Mouse (Mus musculus) hindbrain, embryonic 13.5 days (tissue): ENCODE data around the gene Ccdc78. TPM values are rescaled to one million over a fixed set of nuclear protein-coding genes. Genes with fewer than 3 reads are reported as not detected.

Experiments
- ATAC-seq: fragments of 200-750 bp; cut with Nextera tagmentation; 2 replicates; pipeline ENCODE4 v1.8.0; 2017; ENCODE audit warnings: moderate TSS enrichment; ENCODE audit not compliant: low FRiP score
- H3K27ac ChIP-seq: fragments of 300-500 bp; sonication (generic); 2 replicates; pipeline ENCODE4 v1.5.1; 2015; ENCODE audit warnings: inconsistent platforms, mild to moderate bottlenecking, moderate library complexity
- H3K27me3 ChIP-seq: fragments of 300-500 bp; sonication (generic); 2 replicates; pipeline ENCODE4 v1.6.1; 2015; ENCODE audit warnings: mild to moderate bottlenecking, inconsistent platforms
- H3K36me3 ChIP-seq: fragments of 300-500 bp; sonication (generic); 2 replicates; pipeline ENCODE4 v1.6.1; 2015; ENCODE audit warnings: mild to moderate bottlenecking, inconsistent platforms
- H3K4me1 ChIP-seq: fragments of 300-500 bp; sonication (generic); replicated peaks from 2 replicates; pipeline ENCODE4 v1.6.1; 2015; ENCODE audit warnings: inconsistent platforms
- H3K4me2 ChIP-seq: fragments of 300-500 bp; sonication (generic); 2 replicates; pipeline ENCODE4 v1.6.1; 2015; ENCODE audit warnings: inconsistent platforms, mild to moderate bottlenecking, moderate library complexity
- H3K4me3 ChIP-seq: fragments of 300-500 bp; sonication (generic); 2 replicates; pipeline ENCODE4 v1.5.1; 2015; ENCODE audit warnings: mild to moderate bottlenecking, inconsistent platforms
- H3K9ac ChIP-seq: fragments of 300-500 bp; sonication (generic); 2 replicates; pipeline ENCODE4 v1.6.1; 2015; ENCODE audit warnings: mild to moderate bottlenecking, inconsistent platforms
- H3K9me3 ChIP-seq: fragments of 300-500 bp; sonication (generic); 2 replicates; pipeline ENCODE4 v1.6.1; 2016; ENCODE audit warnings: inconsistent platforms
- WGBS: fragments of 180-500 bp; shearing (Covaris S2); methylation state at CpG from one replicate; pipeline ENCODE4 v1.1.7; 2015; 5-methylcytosine and 5-hydroxymethylcytosine counted together
- polyA plus RNA-seq: library from polyadenylated mRNA; unstranded; fragments of >200 nt; fragmentation: Nextera tagmentation; extraction: Ambion mirVana; gene quantifications from 2 replicates; pipeline ENCODE4 v1.2.1, GENCODE M21; 2015

Gene Ccdc78
- polyA plus RNA-seq, 1 experiment from 2014 or later = 0.16 TPM

DNA sequence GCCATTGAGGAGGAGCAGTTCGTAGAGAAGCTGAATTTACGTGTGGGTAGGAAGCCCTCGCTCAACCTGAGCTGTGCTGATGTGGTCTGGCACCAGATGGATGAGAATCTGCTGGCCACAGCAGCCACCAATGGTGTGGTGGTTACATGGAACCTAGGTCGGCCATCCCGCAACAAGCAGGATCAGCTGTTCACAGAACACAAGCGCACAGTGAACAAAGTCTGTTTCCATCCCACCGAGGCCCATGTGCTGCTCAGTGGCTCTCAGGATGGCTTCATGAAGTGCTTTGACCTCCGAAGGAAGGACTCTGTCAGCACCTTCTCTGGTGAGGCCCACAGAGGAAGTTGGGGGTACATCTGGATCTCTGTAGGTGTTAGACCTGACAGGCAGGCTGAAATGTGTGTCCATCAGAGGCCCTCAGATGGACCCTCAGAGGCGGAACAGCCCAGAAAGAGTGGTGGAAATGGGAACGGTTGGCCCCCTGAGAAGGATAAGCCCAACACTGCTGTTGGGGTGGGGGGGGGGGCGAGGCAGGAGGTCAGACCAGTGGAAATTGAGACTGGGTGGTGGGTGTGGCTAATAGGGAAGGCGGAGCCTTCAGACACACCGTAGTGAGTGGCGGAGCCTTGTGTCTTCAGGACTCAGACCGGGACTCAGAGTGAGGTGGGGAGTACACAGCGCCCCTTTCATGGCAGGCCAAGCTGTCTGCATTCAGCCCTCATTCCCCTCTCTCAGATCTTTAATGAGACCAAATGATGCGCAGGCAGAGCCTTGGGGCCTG, 38.2 kb downstream of the Ccdc78 start:
- Histone ChIP-seq H3K36me3 (peaks cover 38% of the 10 kb centered on the region), H3K4me2 (peak overlapping the region; percentile 92), H3K4me1 (peaks cover 58% of the 10 kb centered on the region), H3K9ac (peak overlapping the region; percentile 87), H3K27ac (no peak overlapping the region), H3K27me3 (peaks cover 9% of the 10 kb centered on the region), H3K9me3 (no peaks in the 10 kb centered on the region), H3K4me3 (peak overlapping the region; percentile 61)
- ATAC-seq = no peak
- 76% methylated on average over 17 of the region's 17 CpGs for WGBS

DNA sequence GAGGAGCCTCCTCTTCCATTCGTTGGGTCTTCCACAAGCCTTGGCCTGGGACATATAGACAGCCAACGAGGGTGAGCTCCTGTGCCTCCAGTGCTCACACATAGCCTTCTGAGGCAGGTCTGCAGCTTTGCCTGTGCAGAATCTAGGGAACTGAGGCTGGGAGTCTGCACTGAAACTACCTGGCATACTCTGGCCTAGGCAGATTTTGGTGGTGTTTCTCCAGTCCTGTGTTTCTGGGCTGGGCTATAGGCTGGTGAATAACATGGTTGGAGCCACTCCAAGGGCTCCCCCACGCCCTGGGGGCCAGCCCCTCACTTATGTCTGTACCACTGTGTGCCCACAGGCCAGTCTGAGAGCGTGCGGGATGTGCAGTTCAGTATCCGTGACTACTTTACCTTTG, 38.9 kb downstream of the Ccdc78 start:
- Histone ChIP-seq H3K9ac (0 out of 2 replicates have a peak overlapping the region, but pooled peaks have one; percentile 8), H3K4me1 (peaks cover 66% of the 10 kb centered on the region), H3K36me3 (peaks cover 38% of the 10 kb centered on the region), H3K27me3 (peaks cover 2% of the 10 kb centered on the region; the same call in 1 of the 2 replicates), H3K4me3 (no peak overlapping the region), H3K9me3 (no peaks in the 10 kb centered on the region), H3K27ac (no peak overlapping the region), H3K4me2 (peak overlapping the region; percentile 92; the same call in 1 of the 2 replicates)
- no peak for ATAC-seq
- 90% methylated on average over 6 of the region's 6 CpGs for WGBS

DNA sequence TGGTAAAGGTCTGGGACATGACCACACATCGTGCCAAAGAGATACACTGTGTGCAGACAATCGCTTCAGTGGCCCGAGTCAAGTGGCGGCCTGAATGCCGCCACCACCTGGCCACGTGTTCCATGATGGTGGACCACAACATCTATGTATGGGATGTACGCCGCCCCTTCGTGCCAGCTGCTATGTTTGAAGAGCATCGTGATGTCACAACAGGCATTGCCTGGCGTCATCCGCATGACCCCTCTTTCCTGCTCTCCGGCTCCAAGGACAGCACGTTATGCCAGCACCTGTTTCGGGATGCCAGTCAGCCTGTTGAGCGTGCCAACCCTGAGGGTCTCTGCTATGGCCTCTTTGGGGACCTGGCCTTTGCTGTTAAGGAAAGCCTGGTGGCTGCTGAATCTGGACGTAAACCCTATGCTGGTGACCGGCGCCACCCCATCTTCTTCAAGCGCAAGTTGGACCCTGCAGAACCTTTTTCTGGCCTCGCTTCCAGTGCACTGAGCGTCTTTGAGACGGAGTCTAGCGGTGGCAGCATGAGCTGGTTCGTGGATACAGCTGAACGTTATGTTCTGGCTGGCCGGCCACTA, 39.7 kb downstream of the Ccdc78 start:
- H3K27ac ChIP-seq = no peak overlapping the region
- H3K36me3 ChIP-seq = peaks cover 44% of the 10 kb centered on the region
- peaks cover 73% of the 10 kb centered on the region for H3K4me1 ChIP-seq
- no peak for ATAC-seq
- 0 out of 2 replicates have a peak overlapping the region, but pooled peaks have one; percentile 8 for H3K9ac ChIP-seq
- no peak overlapping the region for H3K4me2 ChIP-seq
- no peaks in the 10 kb centered on the region for H3K27me3 ChIP-seq
- WGBS = 96% methylated on average over 27 of the region's 27 CpGs
- no peak overlapping the region for H3K4me3 ChIP-seq
- no peaks in the 10 kb centered on the region for H3K9me3 ChIP-seq

DNA sequence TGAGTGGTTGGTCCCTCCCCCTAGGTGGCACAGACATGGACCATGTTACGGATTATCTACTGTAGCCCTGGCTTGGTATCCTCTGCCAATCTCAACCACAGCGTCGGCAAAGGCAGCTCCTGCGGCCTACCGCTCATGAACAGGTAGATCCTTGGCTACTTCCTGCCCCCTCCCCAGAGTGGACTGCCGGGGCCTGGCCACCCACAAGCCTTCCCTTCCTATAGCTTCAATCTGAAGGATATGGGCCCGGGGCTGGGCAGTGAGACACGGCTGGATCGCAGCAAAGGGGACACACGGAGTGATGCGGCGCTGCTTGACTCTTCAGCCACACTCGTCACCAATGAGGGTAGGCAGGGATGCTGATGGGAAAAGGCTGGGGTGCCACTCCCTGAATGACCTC, 40.6 kb downstream of the Ccdc78 start:
- Histone ChIP-seq H3K9ac (0 out of 2 replicates have a peak overlapping the region, but pooled peaks have one; percentile 13), H3K4me1 (peaks cover 82% of the 10 kb centered on the region), H3K4me2 (no peak overlapping the region), H3K4me3 (no peak overlapping the region), H3K36me3 (peaks cover 51% of the 10 kb centered on the region), H3K9me3 (no peaks in the 10 kb centered on the region), H3K27ac (no peak overlapping the region), H3K27me3 (no peaks in the 10 kb centered on the region)
- WGBS = 97% methylated on average over 13 of the region's 13 CpGs
- no peak for ATAC-seq

DNA sequence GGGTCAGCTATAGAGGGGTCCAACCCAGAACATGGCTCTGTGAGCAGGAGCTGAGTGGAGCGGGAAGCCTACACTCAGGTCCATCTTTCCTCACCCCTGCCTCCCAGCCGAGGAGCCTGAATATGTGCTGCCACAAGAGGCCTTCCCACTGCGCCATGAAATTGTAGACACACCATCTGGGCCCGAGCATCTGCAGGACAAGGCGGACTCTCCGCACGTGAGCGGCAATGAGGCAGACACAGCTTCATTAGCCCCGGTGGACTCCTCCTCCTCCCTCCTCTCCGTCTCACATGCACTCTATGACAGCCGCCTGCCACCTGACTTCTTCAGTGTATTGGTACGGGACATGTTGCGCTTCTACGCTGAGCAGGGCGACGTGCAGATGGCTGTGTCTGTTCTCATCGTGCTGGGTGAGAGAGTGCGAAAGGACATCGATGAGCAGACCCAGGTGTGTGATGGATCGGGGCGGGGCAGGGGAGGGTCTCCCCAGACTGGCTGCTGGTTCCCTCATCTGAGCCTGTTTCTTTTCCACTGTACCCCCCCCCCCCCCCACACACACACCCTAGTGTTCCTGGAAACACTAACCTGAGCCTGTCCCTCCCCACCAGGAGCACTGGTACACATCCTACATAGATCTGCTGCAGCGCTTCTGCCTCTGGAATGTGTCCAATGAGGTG, 41.3 kb downstream of the Ccdc78 start:
- 87% methylated on average over 22 of the region's 22 CpGs for WGBS
- Histone ChIP-seq H3K36me3 (peaks cover 51% of the 10 kb centered on the region), H3K4me3 (no peak overlapping the region), H3K4me2 (peak overlapping the region; percentile 92; the same call in 1 of the 2 replicates), H3K9ac (peak overlapping the region; percentile 89), H3K4me1 (peaks cover 85% of the 10 kb centered on the region), H3K27ac (no peak overlapping the region; the same call in 1 of the 2 replicates), H3K9me3 (no peaks in the 10 kb centered on the region), H3K27me3 (no peaks in the 10 kb centered on the region)
- no peak for ATAC-seq

DNA sequence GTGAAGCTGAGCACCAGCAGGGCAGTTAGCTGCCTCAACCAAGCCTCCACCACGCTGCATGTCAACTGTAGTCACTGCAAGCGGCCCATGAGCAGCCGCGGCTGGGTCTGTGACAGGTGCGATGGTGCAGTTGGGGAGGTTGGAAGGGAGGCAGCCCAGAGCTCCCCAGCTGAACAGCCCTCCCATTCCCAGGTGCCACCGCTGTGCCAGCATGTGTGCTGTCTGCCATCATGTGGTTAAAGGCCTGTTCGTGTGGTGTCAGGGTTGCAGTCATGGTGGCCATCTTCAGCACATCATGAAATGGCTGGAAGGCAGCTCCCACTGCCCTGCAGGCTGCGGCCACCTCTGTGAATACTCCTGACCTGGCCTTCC, 41.8 kb downstream of the Ccdc78 start:
- Histone ChIP-seq H3K36me3 (peaks cover 51% of the 10 kb centered on the region), H3K4me1 (peaks cover 82% of the 10 kb centered on the region), H3K27ac (peak overlapping the region; percentile 95), H3K4me3 (peak overlapping the region; percentile 67), H3K9me3 (no peaks in the 10 kb centered on the region), H3K9ac (peak overlapping the region; percentile 89), H3K4me2 (peak overlapping the region; percentile 92), H3K27me3 (no peaks in the 10 kb centered on the region)
- WGBS = 84% methylated on average over 8 of the region's 8 CpGs
- no peak for ATAC-seq

DNA sequence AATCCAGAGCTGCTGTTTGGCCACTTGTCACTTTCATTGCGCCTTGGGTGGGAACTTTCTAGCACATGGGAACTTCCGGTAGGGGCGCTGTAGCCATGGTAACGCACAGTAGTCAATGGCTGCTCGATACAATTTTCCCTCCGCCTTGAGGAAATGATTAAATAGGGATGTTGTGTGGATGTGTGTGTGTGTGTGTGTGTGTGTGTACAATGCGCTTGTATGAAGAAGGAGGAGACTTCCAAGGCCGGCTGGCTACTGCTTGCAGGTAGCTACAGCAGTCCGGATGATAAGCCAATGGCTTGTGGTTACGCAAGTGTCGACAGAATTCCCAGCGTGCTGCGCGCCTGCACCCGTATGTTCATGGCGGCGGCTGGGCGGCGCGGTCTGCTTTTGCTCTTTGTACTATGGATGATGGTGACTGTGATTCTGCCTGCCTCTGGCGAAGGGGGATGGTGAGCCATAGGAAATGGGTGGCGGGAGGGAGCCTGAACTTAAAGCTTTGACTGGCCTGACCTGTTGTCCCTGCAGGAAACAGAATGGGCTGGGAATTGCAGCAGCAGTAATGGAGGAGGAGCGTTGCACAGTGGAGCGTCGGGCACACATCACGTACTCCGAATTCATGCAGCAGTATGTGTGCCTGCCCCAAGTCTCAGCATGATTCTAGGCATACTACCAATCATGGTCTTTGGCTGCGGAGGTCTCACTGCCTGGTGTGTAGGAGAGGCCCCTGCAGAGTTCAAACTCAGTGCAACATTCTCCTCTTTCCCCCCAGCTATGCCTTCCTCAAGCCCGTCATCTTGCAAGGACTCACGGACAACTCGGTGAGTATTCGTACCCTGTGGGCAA, 42.6 kb downstream of the Ccdc78 start, which contains the start of gene Jmjd8:
Gene Jmjd8, plus strand, starts transcription at position 156 of the 846 bp plus-strand sequence.
- H3K9ac ChIP-seq = peak within 1 kb of the TSS; percentile 89
- H3K4me1 ChIP-seq = peaks cover 85% of the 10 kb centered on the region
- no peaks in the 10 kb centered on the region for H3K9me3 ChIP-seq
- peak within 1 kb of the TSS; percentile 95 for H3K27ac ChIP-seq
- no peaks in the 10 kb centered on the region for H3K27me3 ChIP-seq
- WGBS = 1% methylated on average over 32 of the region's 32 CpGs
- peak; percentile 60 for ATAC-seq
- H3K4me3 ChIP-seq = peak within 1 kb of the TSS; percentile 67
- peaks cover 51% of the 10 kb centered on the region for H3K36me3 ChIP-seq
- H3K4me2 ChIP-seq = peak within 1 kb of the TSS; percentile 92

DNA sequence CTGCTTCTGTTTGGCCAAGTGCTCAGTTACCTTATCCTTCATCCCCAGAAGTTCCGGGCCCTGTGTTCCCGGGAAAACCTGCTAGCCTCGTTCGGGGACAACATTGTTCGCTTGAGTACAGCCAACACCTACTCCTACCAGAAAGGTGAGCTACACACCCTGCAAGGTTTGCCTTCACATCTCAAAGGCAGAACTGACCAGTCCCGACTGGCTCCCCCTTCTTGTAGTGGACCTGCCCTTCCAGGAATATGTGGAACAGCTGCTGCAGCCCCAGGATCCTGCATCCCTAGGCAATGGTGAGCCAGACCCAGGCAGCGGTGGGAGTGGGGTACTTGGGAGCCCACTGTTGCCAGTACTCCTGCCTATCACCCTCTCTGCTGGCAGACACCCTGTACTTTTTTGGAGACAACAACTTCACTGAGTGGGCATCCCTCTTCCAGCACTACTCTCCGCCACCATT, 43.2 kb downstream of the Ccdc78 start:
- ATAC-seq = no peak
- Histone ChIP-seq H3K36me3 (peaks cover 51% of the 10 kb centered on the region), H3K9me3 (no peaks in the 10 kb centered on the region), H3K4me1 (peaks cover 85% of the 10 kb centered on the region), H3K27me3 (no peaks in the 10 kb centered on the region), H3K9ac (peak overlapping the region; percentile 89), H3K27ac (peak overlapping the region; percentile 95), H3K4me2 (peak overlapping the region; percentile 92), H3K4me3 (peak overlapping the region; percentile 67)
- WGBS = 40% methylated on average over 8 of the region's 8 CpGs

DNA sequence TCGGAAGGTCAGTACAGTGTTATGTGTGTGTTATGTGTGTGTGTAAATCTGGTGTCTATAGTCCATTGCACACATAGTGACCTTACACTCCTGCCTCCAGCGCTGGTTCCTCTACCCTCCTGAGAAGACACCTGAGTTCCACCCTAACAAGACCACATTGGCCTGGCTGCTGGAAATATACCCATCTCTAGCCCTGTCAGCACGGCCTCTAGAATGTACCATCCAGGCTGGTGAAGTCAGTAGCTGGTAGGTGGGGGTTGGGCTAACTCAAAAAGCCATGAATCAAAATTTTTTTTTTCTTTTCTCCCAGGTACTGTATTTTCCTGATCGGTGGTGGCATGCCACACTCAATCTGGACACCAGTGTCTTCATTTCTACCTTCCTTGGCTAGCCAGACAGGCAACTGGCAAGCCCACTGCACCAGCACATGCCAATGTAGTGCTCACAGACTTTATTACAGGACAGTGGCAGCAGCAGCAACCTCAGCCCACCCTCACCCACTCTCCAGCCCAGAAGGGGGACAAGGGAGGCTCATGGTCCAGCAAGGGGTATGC, 43.9 kb downstream of the Ccdc78 start:
- Histone ChIP-seq H3K4me2 (peak overlapping the region; percentile 92), H3K4me1 (peaks cover 85% of the 10 kb centered on the region), H3K27ac (0 out of 2 replicates have a peak overlapping the region, but pooled peaks have one; percentile 95), H3K9me3 (no peaks in the 10 kb centered on the region), H3K9ac (peak overlapping the region; percentile 89; the same call in 1 of the 2 replicates), H3K36me3 (peaks cover 58% of the 10 kb centered on the region), H3K27me3 (no peaks in the 10 kb centered on the region), H3K4me3 (peak overlapping the region; percentile 67)
- ATAC-seq = no peak
- 90% methylated on average over 4 of the region's 4 CpGs for WGBS

DNA sequence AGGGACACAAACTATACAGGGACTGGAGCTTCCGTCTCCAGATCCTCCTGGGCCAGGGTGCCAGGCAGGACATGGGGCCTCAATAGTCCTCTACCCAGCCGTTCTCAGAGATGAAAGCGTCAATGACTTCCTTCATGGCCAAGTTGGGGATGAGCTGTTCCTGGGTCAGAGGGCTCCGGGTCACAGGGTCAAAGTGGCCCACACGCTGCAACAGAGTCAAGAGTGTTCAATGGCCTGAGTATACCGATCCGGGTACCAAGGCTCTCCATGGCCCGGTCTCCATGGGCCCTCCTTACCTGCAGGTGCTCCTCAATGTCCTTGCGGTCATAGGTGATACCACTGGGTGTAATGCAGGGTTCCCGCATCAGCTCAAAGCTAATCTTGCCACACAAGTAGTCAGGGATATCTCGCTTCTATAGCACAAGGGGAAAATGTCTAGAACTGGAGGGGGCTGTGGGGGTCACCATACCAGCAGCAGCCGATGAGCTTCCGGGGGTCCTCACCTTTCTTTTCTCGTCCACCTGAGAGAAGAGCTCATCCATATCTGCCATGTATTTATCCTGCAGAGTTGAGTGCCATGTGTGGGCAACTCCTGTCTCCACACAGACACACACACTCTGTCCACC, 44.5 kb downstream of the Ccdc78 start:
- H3K4me3 ChIP-seq = peak overlapping the region; percentile 82; the same call in 1 of the 2 replicates
- H3K27me3 ChIP-seq = no peaks in the 10 kb centered on the region
- no peak for ATAC-seq
- H3K27ac ChIP-seq = no peak overlapping the region; the same call in 1 of the 2 replicates
- 91% methylated on average over 14 of the region's 14 CpGs for WGBS
- no peaks in the 10 kb centered on the region for H3K9me3 ChIP-seq
- H3K4me1 ChIP-seq = peaks cover 85% of the 10 kb centered on the region
- peaks cover 58% of the 10 kb centered on the region for H3K36me3 ChIP-seq
- peak overlapping the region; percentile 99 for H3K4me2 ChIP-seq
- H3K9ac ChIP-seq = peak overlapping the region; percentile 91
